Mouse (Mus musculus): Measurements from ENCODE around the gene Cdk5. TPM values are rescaled to one million over a fixed set of nuclear protein-coding genes. Genes with fewer than 3 reads are reported as not detected.

Cdk5 gene
- total and polyA plus RNA-seq, 3 experiments = 19.9 to 42.7 (median 21.7) TPM

DNA sequence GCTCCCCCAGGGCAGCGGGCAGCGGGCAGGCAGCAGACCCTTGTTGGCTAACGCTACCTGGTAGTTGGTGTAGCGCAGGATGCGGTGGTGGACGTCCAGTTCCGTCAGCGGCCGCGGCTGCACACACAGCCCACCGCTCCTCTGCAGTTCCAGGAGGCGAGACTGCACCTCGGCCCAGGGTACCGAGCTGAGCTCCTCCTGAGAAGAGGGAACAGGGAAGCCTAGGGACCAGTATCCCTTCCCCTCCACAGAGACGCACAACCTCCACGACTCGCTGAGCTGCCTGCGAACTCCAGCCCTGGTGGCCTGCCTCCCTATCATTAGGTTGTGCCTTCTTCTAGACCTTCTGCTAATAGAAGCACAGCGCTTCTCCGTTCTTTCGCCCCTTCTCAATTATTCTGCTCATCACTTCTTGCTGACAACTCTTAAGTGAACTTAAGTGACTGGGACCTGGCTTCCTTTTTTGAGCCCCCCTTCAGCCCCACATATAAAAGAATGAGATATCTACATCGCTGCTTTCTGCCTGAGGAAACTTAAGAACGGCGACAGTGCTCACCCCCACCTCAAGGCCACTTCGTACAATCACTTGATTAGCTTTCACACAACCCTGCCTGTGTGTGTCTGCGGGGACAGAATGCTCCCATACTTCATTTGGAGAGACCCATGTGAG lies 34.9 kb downstream of the Cdk5 start:
- DNase-seq = no peak
- Histone ChIP-seq H3K4me3 (peak overlapping the region; percentile 58), H3K36me3 (ENCODE audit: control insufficient read depth, insufficient read depth, low read length) (peaks cover 5% of the 10 kb centered on the region; the same call in 1 of the 2 replicates), H3K79me2 (replicated peaks; ENCODE audit: control insufficient read depth, insufficient read depth, low read length) (no peaks in the 10 kb centered on the region), H3K27me3 (ENCODE audit: control insufficient read depth, insufficient read depth, low read length) (no peaks in the 10 kb centered on the region), H3K27ac (peak overlapping the region; percentile 54), H3K4me1 (ENCODE audit: control insufficient read depth, insufficient read depth, low read length) (peaks cover 13% of the 10 kb centered on the region), H3K9ac (ENCODE audit: low read depth, low read length) (peak overlapping the region; percentile 62)
- WGBS = 38% methylated on average over 26 of the region's 26 CpGs
- TF ChIP-seq EP300 (IDR thresholded peaks at IDR 0.05; ENCODE audit: insufficient read depth, low read depth, low read length) (no peak), POLR2A (IDR thresholded peaks at IDR 0.05; ENCODE audit: insufficient read depth, low read depth, low read length) (no peak), CTCF (IDR thresholded peaks at IDR 0.05) (no peak)
- intact Hi-C loops (cut with DNase I) = no loop called here

- peak overlapping the region; percentile 54 for H3K27ac ChIP-seq
- peaks cover 13% of the 10 kb centered on the region for H3K4me1 ChIP-seq (ENCODE audit: control insufficient read depth, insufficient read depth, low read length)
- intact Hi-C loops (cut with DNase I) = no loop called here
- whole genome bisulfite sequencing = 1% methylated on average over 70 of the region's 73 CpGs
- no peaks in the 10 kb centered on the region for H3K27me3 ChIP-seq (ENCODE audit: control insufficient read depth, insufficient read depth, low read length)
- H3K4me3 ChIP-seq = peak overlapping the region; percentile 58
- no peaks in the 10 kb centered on the region for H3K79me2 ChIP-seq (replicated peaks; ENCODE audit: control insufficient read depth, insufficient read depth, low read length)
- TF ChIP-seq CTCF (IDR thresholded peaks at IDR 0.05) (peak; percentile 45), POLR2A (IDR thresholded peaks at IDR 0.05; ENCODE audit: insufficient read depth, low read depth, low read length) (no peak)
- H3K9ac ChIP-seq (ENCODE audit: low read depth, low read length) = peak overlapping the region; percentile 62
- H3K36me3 ChIP-seq (ENCODE audit: control insufficient read depth, insufficient read depth, low read length) = peaks cover 5% of the 10 kb centered on the region; the same call in 1 of the 2 replicates
- peak; percentile 79 to 81 for DNase-seq
Measured at GRCm38 (mm10) chr5:24387264-24388241, 35.8 kb downstream of the Cdk5 start.

DNA sequence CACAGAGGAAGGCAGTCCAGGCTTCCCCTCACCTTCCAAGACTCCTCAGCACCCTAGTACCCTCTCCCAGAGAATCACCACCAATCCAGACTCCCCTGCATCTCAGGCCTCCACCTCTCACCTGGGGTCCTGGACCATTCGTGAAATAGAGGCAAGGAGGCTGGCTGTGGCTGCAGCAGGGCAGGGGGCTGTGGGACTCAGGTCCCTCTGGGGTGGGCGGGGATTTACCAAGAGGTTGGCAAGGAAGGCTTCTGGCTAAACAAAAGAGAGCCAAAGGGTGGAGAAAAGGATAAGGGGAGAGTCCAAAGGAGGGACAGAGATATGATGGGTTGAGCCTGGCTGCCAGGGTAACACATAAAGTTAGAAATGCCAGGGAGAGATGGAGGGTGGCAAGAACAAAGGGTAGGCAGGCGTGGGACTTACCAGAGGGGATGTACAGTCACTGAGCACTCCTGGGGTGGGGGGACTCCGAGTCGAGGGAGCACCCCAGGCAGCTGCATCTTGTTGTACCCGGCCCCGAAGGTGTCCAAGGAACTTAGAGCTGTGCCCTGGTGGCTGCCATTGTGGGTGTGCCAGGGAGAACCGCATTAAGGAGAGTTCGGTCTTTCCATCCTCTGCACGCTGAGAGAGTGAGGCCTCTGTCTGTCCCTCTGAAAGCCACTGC lies 37.3 kb downstream of the Cdk5 start:
- intact Hi-C loops (cut with DNase I) = no loop called here
- no peaks in the 10 kb centered on the region for H3K27me3 ChIP-seq (ENCODE audit: control insufficient read depth, insufficient read depth, low read length)
- no peak overlapping the region for H3K9ac ChIP-seq (ENCODE audit: low read depth, low read length)
- H3K4me1 ChIP-seq (ENCODE audit: control insufficient read depth, insufficient read depth, low read length) = peaks cover 13% of the 10 kb centered on the region
- TF ChIP-seq CTCF (IDR thresholded peaks at IDR 0.05) (no peak), POLR2A (IDR thresholded peaks at IDR 0.05; ENCODE audit: insufficient read depth, low read depth, low read length) (no peak), EP300 (IDR thresholded peaks at IDR 0.05; ENCODE audit: insufficient read depth, low read depth, low read length) (no peak)
- no peak for DNase-seq
- no peak overlapping the region for H3K4me3 ChIP-seq
- no peaks in the 10 kb centered on the region for H3K79me2 ChIP-seq (replicated peaks; ENCODE audit: control insufficient read depth, insufficient read depth, low read length)
- H3K27ac ChIP-seq = no peak overlapping the region
- peaks cover 5% of the 10 kb centered on the region; the same call in 1 of the 2 replicates for H3K36me3 ChIP-seq (ENCODE audit: control insufficient read depth, insufficient read depth, low read length)
- WGBS = 73% methylated on average over 10 of the region's 10 CpGs

GRCm38 (mm10) chr5:24385374-24385773 lies 38.0 kb downstream of the Cdk5 start:
- Histone ChIP-seq H3K79me2 (replicated peaks; ENCODE audit: control insufficient read depth, insufficient read depth, low read length) (no peaks in the 10 kb centered on the region), H3K4me3 (no peak overlapping the region), H3K9ac (ENCODE audit: low read depth, low read length) (no peak overlapping the region), H3K36me3 (ENCODE audit: control insufficient read depth, insufficient read depth, low read length) (peaks cover 5% of the 10 kb centered on the region; the same call in 1 of the 2 replicates), H3K4me1 (ENCODE audit: control insufficient read depth, insufficient read depth, low read length) (peaks cover 13% of the 10 kb centered on the region), H3K27ac (peak overlapping the region; percentile 45), H3K27me3 (ENCODE audit: control insufficient read depth, insufficient read depth, low read length) (no peaks in the 10 kb centered on the region)
- DNase-seq = no peak
- intact Hi-C loops (cut with DNase I) = no loop called here
- no peak for TF ChIP-seq POLR2A (IDR thresholded peaks at IDR 0.05; ENCODE audit: insufficient read depth, low read depth, low read length)
- TF ChIP-seq EP300 (IDR thresholded peaks at IDR 0.05; ENCODE audit: insufficient read depth, low read depth, low read length) = no peak
- no peak for TF ChIP-seq CTCF (IDR thresholded peaks at IDR 0.05)
- WGBS = 88% methylated on average over 5 of the region's 5 CpGs

DNA sequence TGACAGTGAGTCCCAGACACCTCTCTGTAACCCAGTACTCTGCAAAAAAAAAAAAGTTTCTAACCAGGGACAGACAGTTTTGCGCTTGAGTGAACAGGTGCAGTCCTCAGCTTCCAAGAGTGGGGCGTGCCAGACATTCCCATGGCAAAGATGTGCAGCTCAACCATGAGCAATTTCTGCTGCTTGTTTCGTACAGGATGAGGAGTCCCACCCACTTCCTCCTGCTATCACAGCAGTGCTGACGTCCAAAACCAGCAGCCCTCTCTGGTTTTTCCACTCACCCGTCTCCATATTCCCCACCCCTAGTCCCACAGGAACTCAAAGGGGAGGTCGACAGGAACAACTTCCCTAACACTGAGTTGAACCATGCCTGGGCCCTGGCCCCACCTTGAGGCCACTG lies 38.9 kb downstream of the Cdk5 start:
- Histone ChIP-seq H3K27ac (peak overlapping the region; percentile 69), H3K79me2 (replicated peaks; ENCODE audit: control insufficient read depth, insufficient read depth, low read length) (no peaks in the 10 kb centered on the region), H3K4me3 (no peak overlapping the region), H3K36me3 (ENCODE audit: control insufficient read depth, insufficient read depth, low read length) (peaks cover 5% of the 10 kb centered on the region; the same call in 1 of the 2 replicates), H3K27me3 (ENCODE audit: control insufficient read depth, insufficient read depth, low read length) (no peaks in the 10 kb centered on the region), H3K9ac (ENCODE audit: low read depth, low read length) (no peak overlapping the region), H3K4me1 (ENCODE audit: control insufficient read depth, insufficient read depth, low read length) (peaks cover 12% of the 10 kb centered on the region)
- TF ChIP-seq CTCF (IDR thresholded peaks at IDR 0.05) (no peak; the same call in 1 of the 2 replicates), EP300 (IDR thresholded peaks at IDR 0.05; ENCODE audit: insufficient read depth, low read depth, low read length) (peak; percentile 96), POLR2A (IDR thresholded peaks at IDR 0.05; ENCODE audit: insufficient read depth, low read depth, low read length) (peak; percentile 56)
- intact Hi-C loops (cut with DNase I) = loop anchor here (1.0 kb wide), 1 partner anchor 20 kb away; the partner anchor contains the start of gene Nos3
- peak; percentile 59 to 76 for DNase-seq
- 33% methylated on average over 6 of the region's 6 CpGs for WGBS
